Mouse (Mus musculus) testis, adult 2 months (tissue): ENCODE results near the gene Pfdn4.

Experiments
- CTCF ChIP-seq: fragments of 200-500 bp; IDR thresholded peaks from 2 replicates; pipeline ENCODE4 v1.5.1; 2012; ENCODE audit warnings: low read depth, mild to moderate bottlenecking, inconsistent platforms, low read length, moderate library complexity; ENCODE audit not compliant: control insufficient read depth, insufficient read depth, insufficient replicate concordance
- POLR2A ChIP-seq: fragments of 200-500 bp; IDR thresholded peaks from 2 replicates; pipeline ENCODE4 v1.6.1; 2012; ENCODE audit warnings: low read depth, mild to moderate bottlenecking, inconsistent platforms, low read length, moderate library complexity; ENCODE audit not compliant: control insufficient read depth

- TF ChIP-seq POLR2A (no peak), CTCF (no peak)
These were observed 31.8 kb downstream of the Pfdn4 start for GRCm38 (mm10) chr2:170528061-170528460.
